Mouse (Mus musculus): ENCODE measurements at regions not wholly inside any gene's neighbourhood (a gene's known extent, or its start where the extent isn't known, plus 50 kb on each side); places are given as distances from the start of the nearest gene placed in this dataset.

DNA sequence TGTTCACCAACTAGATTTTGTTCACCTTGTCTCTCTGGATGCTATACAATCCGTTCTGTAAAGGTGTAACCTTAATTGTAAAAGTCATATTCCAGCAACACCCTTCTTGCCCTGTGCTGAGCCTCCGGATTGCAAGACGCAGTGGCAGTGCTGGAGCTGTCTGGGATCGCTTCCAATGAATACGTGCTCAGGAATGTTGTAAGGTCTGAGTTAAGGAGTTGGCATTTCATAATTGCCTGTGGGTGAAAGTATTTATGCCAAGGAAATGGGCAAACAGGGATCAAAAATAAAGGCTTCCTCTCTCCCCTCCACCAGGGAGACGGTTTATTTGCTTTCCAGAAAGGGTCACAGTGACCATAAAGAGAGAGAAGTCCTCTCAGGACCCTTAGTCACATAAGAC lies 93.3 kb downstream of the Apob start:
- DNase-seq (ENCODE audit: low spot score in 2 of 2) = no peak

GRCm38 (mm10) chr12:8071286-8071685 lies 93.8 kb downstream of the Apob start:
- DNase-seq (ENCODE audit: low spot score in 2 of 2) = no peak

- DNase-seq (ENCODE audit: low spot score in 2 of 2) = no peak
Observed at GRCm38 (mm10) chr12:8076010-8076540, 98.6 kb downstream of the Apob start.

- DNase-seq (ENCODE audit: low spot score in 2 of 2) = no peak
Observed at GRCm38 (mm10) chr12:8077346-8077745, 99.9 kb downstream of the Apob start.

GRCm38 (mm10) chr12:8078046-8078445 lies 100.6 kb downstream of the Apob start:
- no peak for DNase-seq (ENCODE audit: low spot score in 2 of 2)

GRCm38 (mm10) chr12:8082688-8083661 lies 105.5 kb downstream of the Apob start:
- DNase-seq (ENCODE audit: low spot score in 2 of 2) = no peak

DNA sequence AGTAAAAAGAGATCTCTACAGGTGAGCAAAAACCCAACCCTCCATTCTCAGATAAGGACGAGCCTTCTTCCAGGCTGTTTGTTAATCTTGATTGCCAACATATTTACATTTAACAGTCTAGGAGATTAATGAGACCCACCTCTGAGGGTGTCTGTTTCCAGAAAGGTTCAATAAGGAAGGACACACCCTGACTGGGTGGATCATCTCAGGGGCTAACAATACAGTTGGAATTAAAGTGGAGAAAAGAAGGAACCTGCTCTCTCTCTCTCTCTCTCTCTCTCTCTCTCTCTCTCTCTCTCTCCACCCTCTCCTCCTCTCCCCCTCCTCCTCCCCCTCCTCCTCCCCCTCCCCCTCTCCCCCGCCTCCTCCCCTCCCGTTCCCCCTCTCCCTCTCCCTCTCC lies 110.5 kb downstream of the Apob start:
- DNase-seq (ENCODE audit: low spot score in 2 of 2) = no peak

GRCm38 (mm10) chr12:8089423-8090278 lies 112.2 kb downstream of the Apob start:
- no peak for DNase-seq (ENCODE audit: low spot score in 2 of 2)

GRCm38 (mm10) chr12:8090279-8090626 lies 112.8 kb downstream of the Apob start:
- no peak for DNase-seq (ENCODE audit: low spot score in 2 of 2)

GRCm38 (mm10) chr12:8093437-8093836 lies 114.5 kb upstream of the Ldah start:
- DNase-seq (ENCODE audit: low spot score in 2 of 2) = no peak

DNA sequence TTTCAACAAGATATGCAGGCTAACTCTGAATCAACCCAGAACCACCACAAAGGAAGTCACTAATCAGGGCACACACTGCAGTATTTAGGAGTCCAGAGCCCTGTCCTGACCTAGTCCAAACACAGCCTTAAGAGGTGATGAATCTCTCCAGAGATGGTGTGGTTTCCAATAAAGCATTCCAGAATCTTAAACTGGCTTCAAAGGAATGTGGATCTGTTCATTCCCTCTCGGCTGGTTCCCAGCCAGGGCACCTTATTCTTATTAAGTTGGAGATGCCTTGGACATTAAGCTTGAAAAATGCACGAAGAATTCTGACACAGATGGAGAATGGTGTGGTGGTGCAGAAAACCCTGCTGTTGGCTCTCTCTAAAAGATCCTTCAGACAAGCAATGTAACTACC lies 112.0 kb upstream of the Ldah start:
- no peak for DNase-seq (ENCODE audit: low spot score in 2 of 2)

DNA sequence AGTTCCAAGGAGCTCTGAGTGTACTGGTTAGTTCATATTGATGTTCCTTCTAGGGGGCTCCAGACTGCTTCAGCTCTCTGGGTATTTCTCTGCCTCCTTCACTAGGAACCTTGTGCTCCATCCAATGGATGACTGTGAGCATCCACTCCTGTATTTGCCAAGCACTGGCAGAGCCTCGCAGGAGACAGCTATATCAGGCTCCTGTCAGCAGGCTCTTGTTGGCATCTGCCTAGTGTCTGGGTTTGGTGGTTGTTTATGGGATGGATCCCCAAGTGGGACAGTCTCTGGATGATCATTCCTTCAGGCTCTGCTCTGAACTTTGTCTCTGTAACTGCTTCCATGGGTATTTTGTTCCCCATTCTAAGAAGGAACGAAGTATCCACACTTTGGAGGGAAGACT lies 109.5 kb upstream of the Ldah start:
- peak; percentile 6 to 11 for DNase-seq (ENCODE audit: low spot score in 2 of 2)

- peak; percentile 26 to 40 for DNase-seq (ENCODE audit: low spot score in 2 of 2)
Observed at GRCm38 (mm10) chr12:8099114-8099513, 108.8 kb upstream of the Ldah start.

GRCm38 (mm10) chr12:8099821-8100220 lies 108.1 kb upstream of the Ldah start:
- DNase-seq (ENCODE audit: low spot score in 2 of 2) = peak in 1 of 2 experiments; percentile 7

DNA sequence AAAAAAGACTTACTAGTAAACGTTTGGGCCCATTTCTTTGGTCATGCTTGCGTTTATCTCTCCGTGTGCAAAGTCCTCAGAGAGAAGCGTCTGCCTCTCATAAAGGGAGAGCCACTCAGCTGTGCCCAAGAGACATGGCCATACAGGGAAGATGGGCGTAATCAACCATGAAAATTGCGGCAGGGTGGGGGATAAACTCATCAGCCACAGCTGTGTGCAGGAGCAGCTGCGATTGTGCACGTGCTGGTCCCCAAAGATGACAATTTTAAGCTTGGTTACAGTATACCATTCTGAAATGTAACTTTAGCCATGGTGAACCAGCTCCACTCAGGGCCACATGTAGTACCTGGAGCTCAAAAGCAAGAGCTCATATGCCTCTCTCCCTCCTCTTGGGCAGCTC lies 106.1 kb upstream of the Ldah start:
- DNase-seq (ENCODE audit: low spot score in 2 of 2) = no peak

DNA sequence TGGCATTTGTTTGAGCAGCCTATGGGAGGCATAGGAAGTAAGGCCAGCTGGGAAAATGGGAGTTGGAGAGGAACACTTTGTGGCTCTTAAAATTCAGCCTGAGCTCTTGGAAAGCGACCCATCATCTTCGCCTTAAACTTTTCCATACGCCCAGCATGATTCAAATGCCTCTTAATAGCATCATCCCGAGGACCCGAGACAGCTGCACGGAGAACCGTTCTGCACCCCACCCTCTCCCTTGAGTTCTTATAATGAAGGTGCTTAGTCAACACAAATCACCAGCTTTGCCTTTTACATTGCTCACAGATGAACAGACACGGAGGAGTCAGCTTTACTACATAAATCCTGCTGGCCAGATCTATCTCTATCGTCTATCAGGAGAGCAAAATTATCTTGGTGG lies 104.6 kb upstream of the Ldah start:
- no peak for DNase-seq (ENCODE audit: low spot score in 2 of 2)

DNA sequence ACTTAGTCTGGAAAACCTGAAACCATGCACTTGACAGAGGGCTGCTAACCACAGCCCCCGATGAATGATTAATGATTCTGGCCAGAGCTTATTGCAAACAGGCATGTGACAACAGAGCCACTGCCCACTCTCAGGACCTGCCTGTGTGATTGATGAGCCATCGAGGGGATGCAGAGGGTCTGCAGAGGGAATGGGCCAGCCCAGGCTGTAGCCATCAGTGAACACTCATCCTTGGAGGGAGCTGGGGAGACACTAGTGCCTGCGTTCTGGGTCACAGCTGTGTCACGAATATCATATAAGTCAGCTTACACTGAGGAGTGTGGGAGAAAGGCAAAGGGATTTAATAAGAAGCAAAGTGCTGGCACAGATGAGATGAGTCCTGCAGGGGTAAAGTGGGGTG lies 100.8 kb upstream of the Ldah start:
- no peak for DNase-seq (ENCODE audit: low spot score in 2 of 2)

GRCm38 (mm10) chr12:8109203-8109770 lies 98.6 kb upstream of the Ldah start:
- no peak for DNase-seq (ENCODE audit: low spot score in 2 of 2)

- DNase-seq (ENCODE audit: low spot score in 2 of 2) = no peak
Observed at GRCm38 (mm10) chr12:8109876-8110275, 98.0 kb upstream of the Ldah start.

DNA sequence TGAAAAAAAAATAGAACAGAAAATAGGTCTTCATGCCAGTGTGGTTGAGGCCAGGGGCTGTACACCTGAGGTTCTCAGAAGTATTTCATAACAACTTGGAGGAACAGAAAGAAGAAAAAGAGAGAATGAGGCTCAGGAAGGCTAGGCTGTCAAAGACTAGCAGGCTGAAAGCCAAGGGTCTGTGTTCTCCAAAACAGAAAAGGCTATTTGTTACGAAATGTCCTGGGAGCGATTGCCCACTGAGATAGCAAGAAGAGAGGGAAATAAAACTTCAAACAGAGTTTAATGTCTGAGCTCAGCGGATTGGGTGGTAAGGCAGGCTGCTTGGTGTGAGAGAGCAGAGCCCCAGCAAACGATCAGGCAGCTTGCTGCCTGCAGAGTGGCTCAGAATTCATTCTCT lies 97.6 kb upstream of the Ldah start:
- DNase-seq (ENCODE audit: low spot score in 2 of 2) = no peak

GRCm38 (mm10) chr12:8111484-8111883 lies 96.4 kb upstream of the Ldah start:
- no peak for DNase-seq (ENCODE audit: low spot score in 2 of 2)

DNA sequence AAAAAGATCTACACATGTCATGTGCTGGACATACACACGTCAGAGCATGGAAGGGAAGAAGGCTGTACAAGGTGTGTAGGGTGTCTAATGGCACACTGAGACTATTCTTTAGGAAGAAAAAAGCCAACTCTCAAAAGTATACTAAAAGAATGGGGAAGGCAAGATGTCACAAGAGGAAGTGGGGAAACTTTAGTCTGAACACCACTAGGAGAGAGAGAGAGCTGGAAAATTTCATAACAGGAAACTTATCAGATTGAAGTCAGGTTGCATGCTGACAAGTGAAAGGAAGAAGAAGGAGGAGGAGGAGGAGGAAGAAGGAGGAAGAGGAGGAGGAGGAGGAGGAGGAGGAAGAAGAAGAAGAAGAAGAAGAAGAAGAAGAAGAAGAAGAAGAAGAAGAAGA lies 52.3 kb upstream of the Ldah start:
- DNase-seq (ENCODE audit: low spot score in 2 of 2) = no peak

Data from heart, adult 9 months (tissue).